Mouse (Mus musculus): ENCODE measurements around the gene Ptgdr2. TPM values are rescaled to one million over a fixed set of nuclear protein-coding genes. Genes with fewer than 3 reads are reported as not detected.

Ptgdr2 gene
- polyA plus RNA-seq, 1 experiment from 2014 or later: 0.17 TPM

- Histone ChIP-seq H3K36me3 (ENCODE audit: poor library complexity, severe bottlenecking) (peaks cover 44% of the 10 kb centered on the region), H3K9ac (no peak overlapping the region), H3K27ac (no peak overlapping the region), H3K4me2 (no peak overlapping the region), H3K4me1 (no peaks in the 10 kb centered on the region), H3K27me3 (no peaks in the 10 kb centered on the region), H3K4me3 (no peak overlapping the region), H3K9me3 (replicated peaks) (no peaks in the 10 kb centered on the region)
- no peak for ATAC-seq
- 94% methylated on average over 6 of the region's 6 CpGs for WGBS
These were observed 27.8 kb upstream of the Ptgdr2 start for GRCm38 (mm10) chr19:10909087-10909721.

DNA sequence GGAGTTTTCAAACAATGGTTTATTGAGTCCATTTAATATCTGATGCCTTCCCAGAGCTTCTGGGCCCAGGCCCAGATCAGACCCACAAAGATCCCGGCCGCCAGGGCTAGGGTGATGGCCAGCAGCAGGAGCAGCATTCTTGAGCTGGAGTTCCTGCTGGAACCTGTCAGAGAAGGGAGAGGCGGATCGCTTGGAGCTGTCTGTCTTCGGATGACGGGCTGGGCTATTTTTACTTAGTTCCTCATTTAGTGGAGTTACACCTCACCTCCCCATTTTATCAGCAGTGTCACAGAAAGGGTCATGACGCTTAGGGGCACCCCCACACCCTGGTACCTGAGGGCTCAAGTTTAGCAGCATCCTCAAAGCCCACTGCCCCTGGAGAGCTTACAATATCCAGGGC lies 22.7 kb upstream of the Ptgdr2 start:
- ATAC-seq: no peak
- H3K27ac ChIP-seq: no peak overlapping the region
- H3K27me3 ChIP-seq: no peaks in the 10 kb centered on the region
- H3K4me1 ChIP-seq: no peaks in the 10 kb centered on the region
- H3K4me3 ChIP-seq: no peak overlapping the region
- no peaks in the 10 kb centered on the region for H3K36me3 ChIP-seq (ENCODE audit: poor library complexity, severe bottlenecking)
- H3K9ac ChIP-seq: no peak overlapping the region
- H3K4me2 ChIP-seq: no peak overlapping the region
- WGBS: 83% methylated on average over 7 of the region's 7 CpGs
- H3K9me3 ChIP-seq (replicated peaks): no peaks in the 10 kb centered on the region

DNA sequence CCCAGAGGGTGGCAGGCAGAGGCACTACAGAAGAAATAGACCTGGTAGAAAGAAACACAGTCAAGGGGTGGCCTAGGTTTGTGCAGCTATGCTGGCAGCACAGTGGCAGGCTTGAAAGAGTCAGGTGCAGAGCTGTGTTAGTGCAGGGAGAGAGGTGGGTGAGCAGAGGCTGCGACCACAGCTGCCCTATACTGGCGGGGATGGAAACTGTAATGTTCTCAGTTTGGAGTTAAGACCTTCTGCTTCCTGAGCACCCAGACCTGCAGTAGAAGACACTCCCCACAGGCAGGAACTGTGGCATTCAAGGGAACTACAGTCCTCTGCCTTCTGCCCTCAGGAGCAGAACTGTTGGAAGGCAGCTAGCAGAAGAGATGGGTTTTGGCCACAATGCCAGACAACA lies 22.1 kb upstream of the Ptgdr2 start:
- Histone ChIP-seq H3K27ac (no peak overlapping the region), H3K27me3 (no peaks in the 10 kb centered on the region), H3K4me2 (no peak overlapping the region), H3K4me3 (no peak overlapping the region), H3K9me3 (replicated peaks) (no peaks in the 10 kb centered on the region), H3K4me1 (no peaks in the 10 kb centered on the region), H3K9ac (no peak overlapping the region), H3K36me3 (ENCODE audit: poor library complexity, severe bottlenecking) (no peaks in the 10 kb centered on the region)
- WGBS: 79% methylated on average over 2 of the region's 2 CpGs
- ATAC-seq: no peak

DNA sequence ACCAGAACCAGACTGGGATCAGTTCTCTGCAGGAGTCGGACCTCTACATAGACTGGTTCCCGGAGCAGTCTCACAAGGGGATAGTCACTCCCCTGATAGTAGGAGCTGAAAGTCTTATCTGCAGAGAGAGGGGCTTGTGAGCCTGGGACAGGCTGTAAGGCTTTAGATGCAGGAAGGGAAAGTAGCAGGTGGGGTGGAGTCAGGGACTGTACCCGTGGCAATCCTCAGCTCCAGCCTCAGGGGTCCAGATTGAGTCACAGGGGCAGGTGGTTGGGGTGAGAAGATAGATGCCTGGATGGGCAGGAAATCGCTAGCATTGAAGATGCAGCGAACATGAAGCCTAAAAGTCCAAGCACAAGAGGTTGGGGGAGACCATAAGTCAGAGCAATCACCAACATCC lies 20.5 kb upstream of the Ptgdr2 start:
- H3K4me3 ChIP-seq: no peak overlapping the region
- no peak for ATAC-seq

DNA sequence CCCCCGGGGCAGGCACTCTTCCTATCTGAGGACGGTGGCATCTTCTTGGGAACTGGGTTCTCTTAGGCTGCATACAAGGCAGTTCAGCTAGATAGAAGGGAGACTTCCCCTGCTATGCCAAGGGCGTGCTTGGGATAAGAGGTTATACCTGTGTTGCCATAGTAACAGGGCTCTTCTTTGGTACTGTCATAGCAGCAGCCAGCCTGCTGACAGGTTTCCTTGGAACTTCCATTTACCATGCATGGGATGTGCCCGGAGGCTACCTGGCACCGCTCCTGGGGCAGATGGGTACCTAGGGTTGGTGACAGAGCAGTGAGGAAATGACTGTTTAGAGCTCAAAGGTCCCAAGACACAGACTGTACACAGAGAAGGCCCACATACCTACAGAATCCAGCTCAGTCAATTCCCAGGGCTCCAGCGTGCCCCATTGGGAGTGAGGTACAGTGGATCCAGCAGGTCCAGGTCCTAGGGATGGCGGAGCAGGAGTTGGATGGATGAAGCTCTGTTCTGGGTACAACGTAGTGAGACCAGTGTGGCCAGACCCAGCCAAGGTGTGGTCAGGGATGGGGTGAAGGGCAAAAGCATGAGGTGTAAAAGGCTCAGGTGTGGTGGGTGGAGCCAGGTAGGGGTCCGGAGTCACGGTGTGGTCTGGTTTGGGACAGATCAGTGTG lies 18.5 kb upstream of the Ptgdr2 start:
- Histone ChIP-seq H3K36me3 (ENCODE audit: poor library complexity, severe bottlenecking) (no peaks in the 10 kb centered on the region), H3K9ac (no peak overlapping the region), H3K4me2 (no peak overlapping the region), H3K4me1 (no peaks in the 10 kb centered on the region), H3K4me3 (no peak overlapping the region), H3K27me3 (no peaks in the 10 kb centered on the region), H3K9me3 (replicated peaks) (no peaks in the 10 kb centered on the region), H3K27ac (no peak overlapping the region)
- ATAC-seq: peak; percentile 43; the same call in 1 of the 2 replicates
- WGBS: 90% methylated on average over 10 of the region's 10 CpGs

More for the DNA sequence above, 20.5 kb upstream of the Ptgdr2 start:
- Histone ChIP-seq H3K9me3 (replicated peaks) (no peaks in the 10 kb centered on the region), H3K27me3 (no peaks in the 10 kb centered on the region), H3K4me2 (no peak overlapping the region), H3K9ac (no peak overlapping the region), H3K4me1 (no peaks in the 10 kb centered on the region), H3K27ac (no peak overlapping the region), H3K36me3 (ENCODE audit: poor library complexity, severe bottlenecking) (no peaks in the 10 kb centered on the region)
- WGBS: 75% methylated on average over 5 of the region's 5 CpGs

- H3K27ac ChIP-seq: no peak within 1 kb of the TSS
- no peak within 1 kb of the TSS for H3K4me2 ChIP-seq
- H3K9ac ChIP-seq: no peak within 1 kb of the TSS
- no peak within 1 kb of the TSS for H3K4me3 ChIP-seq
- H3K27me3 ChIP-seq: no peaks in the 10 kb centered on the region
- no peak for ATAC-seq
- H3K4me1 ChIP-seq: no peaks in the 10 kb centered on the region
- 85% methylated on average over 2 of the region's 2 CpGs for WGBS
- no peaks in the 10 kb centered on the region for H3K9me3 ChIP-seq (replicated peaks)
- H3K36me3 ChIP-seq (ENCODE audit: poor library complexity, severe bottlenecking): no peaks in the 10 kb centered on the region
These were observed 16.4 kb upstream of the Ptgdr2 start, which contains the start of gene Zp1 for GRCm38 (mm10) chr19:10920532-10920931. TSS of gene Zp1 (minus strand) at chr19:10920632.

GRCm38 (mm10) chr19:10921058-10921457 lies 15.9 kb upstream of the Ptgdr2 start:
- Histone ChIP-seq H3K36me3 (ENCODE audit: poor library complexity, severe bottlenecking) (no peaks in the 10 kb centered on the region), H3K4me1 (no peaks in the 10 kb centered on the region), H3K27ac (no peak overlapping the region), H3K9ac (no peak overlapping the region), H3K4me2 (no peak overlapping the region), H3K9me3 (replicated peaks) (no peaks in the 10 kb centered on the region), H3K27me3 (no peaks in the 10 kb centered on the region), H3K4me3 (no peak overlapping the region)
- ATAC-seq: no peak
- WGBS: 77% methylated on average over 3 of the region's 3 CpGs

GRCm38 (mm10) chr19:10924220-10924619 lies 12.7 kb upstream of the Ptgdr2 start:
- Histone ChIP-seq H3K4me1 (0 out of 2 replicates have a peak, but pooled peaks cover 4% of the 10 kb centered on the region), H3K9ac (no peak overlapping the region), H3K36me3 (ENCODE audit: poor library complexity, severe bottlenecking) (no peaks in the 10 kb centered on the region), H3K4me2 (no peak overlapping the region), H3K9me3 (replicated peaks) (no peaks in the 10 kb centered on the region), H3K4me3 (no peak overlapping the region), H3K27me3 (no peaks in the 10 kb centered on the region), H3K27ac (no peak overlapping the region)
- WGBS: 75% methylated on average over 4 of the region's 4 CpGs
- ATAC-seq: no peak

DNA sequence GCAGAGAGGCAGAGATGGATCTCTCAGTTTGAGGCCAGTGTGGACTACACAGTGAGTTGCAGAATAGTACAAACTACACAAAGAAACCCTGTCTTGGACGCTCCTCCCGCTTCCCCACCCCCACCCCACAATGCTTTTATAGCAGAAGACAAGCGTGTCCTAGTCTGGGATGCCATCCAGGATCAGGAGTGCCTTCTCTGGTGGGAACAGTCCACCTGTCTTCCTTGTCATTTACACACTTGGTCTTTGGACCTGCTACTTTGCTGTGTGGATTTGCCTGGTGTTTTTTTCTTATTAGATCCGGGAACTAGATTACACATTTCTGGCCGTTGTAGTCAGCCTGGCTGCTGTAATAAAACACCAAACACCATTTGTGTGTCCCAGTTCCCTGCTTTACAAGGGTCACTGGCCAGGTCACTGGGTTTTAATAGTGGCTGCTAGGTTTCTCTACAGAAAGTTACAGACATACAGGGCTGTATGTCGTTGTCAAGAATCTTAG lies 10.8 kb upstream of the Ptgdr2 start:
- Histone ChIP-seq H3K4me3 (no peak overlapping the region), H3K27ac (no peak overlapping the region), H3K9me3 (replicated peaks) (no peaks in the 10 kb centered on the region), H3K36me3 (ENCODE audit: poor library complexity, severe bottlenecking) (no peaks in the 10 kb centered on the region), H3K27me3 (no peaks in the 10 kb centered on the region), H3K4me1 (0 out of 2 replicates have a peak, but pooled peaks cover 4% of the 10 kb centered on the region), H3K9ac (no peak overlapping the region), H3K4me2 (no peak overlapping the region)
- WGBS: 30% methylated on average over 6 of the region's 6 CpGs
- no peak for ATAC-seq

DNA sequence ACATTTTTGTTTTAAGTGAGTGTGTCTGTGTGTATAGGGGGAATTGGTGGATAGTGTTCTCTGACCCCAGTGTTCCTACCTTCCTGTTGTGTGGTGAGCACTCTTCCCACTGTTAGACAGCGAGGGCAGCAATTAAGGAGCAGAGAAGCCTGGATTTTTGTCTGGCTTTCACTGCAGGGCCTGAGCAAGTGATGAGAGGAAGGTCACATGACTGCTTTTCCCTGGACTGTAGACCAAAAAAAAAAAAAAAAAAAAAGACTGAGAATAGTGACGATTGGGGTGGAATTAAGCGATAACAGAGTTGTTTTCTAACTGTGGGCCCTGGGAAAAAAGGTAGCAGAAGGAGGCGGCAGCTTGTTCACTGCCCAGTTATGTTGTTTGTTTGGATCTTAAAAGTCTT lies 10.3 kb upstream of the Ptgdr2 start:
- Histone ChIP-seq H3K27me3 (no peaks in the 10 kb centered on the region), H3K4me3 (no peak overlapping the region), H3K4me1 (0 out of 2 replicates have a peak, but pooled peaks cover 4% of the 10 kb centered on the region), H3K4me2 (no peak overlapping the region), H3K27ac (no peak overlapping the region), H3K9me3 (replicated peaks) (no peaks in the 10 kb centered on the region), H3K36me3 (ENCODE audit: poor library complexity, severe bottlenecking) (no peaks in the 10 kb centered on the region), H3K9ac (no peak overlapping the region)
- WGBS: 26% methylated on average over 4 of the region's 4 CpGs
- ATAC-seq: no peak

DNA sequence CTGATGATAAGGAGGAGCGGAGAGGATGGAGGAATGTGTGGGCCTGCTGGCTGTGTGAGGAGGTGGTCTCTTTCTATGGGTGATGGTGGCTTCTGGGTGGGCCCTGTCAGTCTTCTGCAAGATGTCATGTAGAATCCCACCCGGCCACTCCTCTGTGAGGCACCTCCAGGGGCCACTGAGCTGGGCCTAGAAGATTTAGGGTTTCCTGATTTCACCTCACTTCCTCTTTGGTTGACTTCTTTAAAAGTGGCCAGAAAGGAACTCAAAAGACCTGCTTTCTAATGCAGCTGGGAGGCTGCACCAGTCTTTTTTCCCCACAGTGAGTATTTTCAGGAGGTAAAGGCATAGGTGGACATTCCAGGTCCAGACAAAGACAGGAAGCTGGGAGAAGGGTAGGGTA lies 6.3 kb upstream of the Ptgdr2 start:
- WGBS: 82% methylated on average over 2 of the region's 2 CpGs
- Histone ChIP-seq H3K4me3 (no peak overlapping the region), H3K36me3 (ENCODE audit: poor library complexity, severe bottlenecking) (no peaks in the 10 kb centered on the region), H3K4me2 (no peak overlapping the region), H3K9me3 (replicated peaks) (no peaks in the 10 kb centered on the region), H3K27me3 (no peaks in the 10 kb centered on the region), H3K9ac (no peak overlapping the region), H3K4me1 (0 out of 2 replicates have a peak, but pooled peaks cover 4% of the 10 kb centered on the region), H3K27ac (no peak overlapping the region)
- no peak for ATAC-seq

DNA sequence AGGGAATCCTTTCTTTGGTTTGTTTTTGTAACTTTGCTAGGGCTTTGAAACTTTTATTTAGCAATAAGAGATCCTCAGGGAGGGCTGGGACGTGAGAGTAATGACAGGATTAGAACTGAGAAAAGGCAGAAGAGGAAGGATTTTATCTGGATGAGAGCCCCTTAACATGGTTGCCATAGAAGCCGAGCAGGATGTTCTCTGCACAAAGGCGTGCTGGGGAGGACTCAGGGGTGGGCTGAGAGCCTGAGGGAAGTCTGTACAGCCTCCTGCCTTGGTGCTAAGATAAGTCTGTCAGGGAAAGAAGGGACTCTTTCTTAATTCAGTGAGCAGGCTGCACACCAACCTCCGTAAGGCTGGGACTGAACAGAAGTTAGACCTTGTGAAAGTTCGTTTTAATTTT lies 1.9 kb upstream of the Ptgdr2 start:
- Histone ChIP-seq H3K4me1 (no peaks in the 10 kb centered on the region), H3K4me2 (no peak overlapping the region), H3K9me3 (replicated peaks) (no peaks in the 10 kb centered on the region), H3K27me3 (no peaks in the 10 kb centered on the region; the same call in 1 of the 2 replicates), H3K36me3 (ENCODE audit: poor library complexity, severe bottlenecking) (no peaks in the 10 kb centered on the region), H3K9ac (no peak overlapping the region), H3K4me3 (no peak overlapping the region), H3K27ac (no peak overlapping the region)
- WGBS: 21% methylated on average over 5 of the region's 5 CpGs
- ATAC-seq: no peak

Data from forebrain, embryonic 13.5 days (tissue).